ENCODE assay signal across 8 mouse cellular contexts in the genomic region with DNA sequence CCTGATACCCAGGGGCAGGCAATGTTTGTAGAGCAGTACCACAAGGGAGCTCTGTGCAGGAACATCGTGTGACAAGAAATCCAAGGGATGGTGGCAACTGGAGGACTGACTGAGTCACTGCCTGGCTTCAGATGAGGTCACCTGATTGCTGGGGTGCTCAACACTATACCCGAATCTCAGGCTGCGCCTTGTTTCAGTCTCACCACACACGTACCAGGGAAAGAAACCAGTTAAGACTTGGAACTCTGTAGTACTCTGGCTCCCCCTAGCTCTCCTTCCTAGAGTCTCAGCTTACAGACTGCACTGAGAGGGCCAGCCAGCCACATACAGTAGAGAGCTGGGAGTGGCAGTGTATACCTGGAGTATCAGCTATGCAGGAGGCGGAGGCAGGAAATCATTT. TPM values are rescaled to one million over a fixed set of nuclear protein-coding genes. Genes with fewer than 3 reads are reported as not detected.
DNase-seq lines count a peak whose midpoint lies in the region; ATAC-seq and TF ChIP-seq lines count a peak whose summit lies in the region.

No protein-coding gene starts in this region.

- peaks cover 2 to 37% of the 10 kb centered on the region in 2 experiments; a peak in 3 of 4 replicates for H3K36me3 ChIP-seq in MEL (ENCODE audit: control insufficient read depth in 1 of 2, insufficient read depth in 2 of 2, low read length in 2 of 2)
- peaks cover 93% of the 10 kb centered on the region for H3K36me3 ChIP-seq in embryonic facial prominence, embryonic 14.5 days (ENCODE audit: control insufficient read depth, insufficient read depth, low read length)
- H3K36me3 ChIP-seq in limb, embryonic 14.5 days (ENCODE audit: control insufficient read depth, insufficient read depth, low read length): peaks cover 92% of the 10 kb centered on the region

- TF ChIP-seq POLR2A in MEL (IDR thresholded peaks at IDR 0.05; ENCODE audit: control insufficient read depth in 1 of 2, insufficient read depth in 1 of 2, low read depth in 1 of 2, low read length in 2 of 2, poor library complexity in 1 of 2): no peak
- no peak for TF ChIP-seq POLR2A in limb, embryonic 14.5 days (IDR thresholded peaks at IDR 0.05; ENCODE audit: borderline replicate concordance, extremely low read depth, insufficient read depth, insufficient read length)

- H3K79me2 ChIP-seq in MEL (ENCODE audit: control insufficient read depth, insufficient read depth, low read length, poor library complexity): no peaks in the 10 kb centered on the region

- peak; percentile 77 for TF ChIP-seq RAD21 in MEL (IDR thresholded peaks at IDR 0.05; ENCODE audit: low read depth, low read length)

- no peak overlapping the region for H3K27ac ChIP-seq in MEL (ENCODE audit: control insufficient read depth, low read depth, low read length)
- no peak overlapping the region for H3K27ac ChIP-seq in embryonic facial prominence, embryonic 14.5 days (replicated peaks; ENCODE audit: low read depth, low read length)
- H3K27ac ChIP-seq in limb, embryonic 14.5 days (replicated peaks; ENCODE audit: low read depth, low read length): no peak overlapping the region

- no peaks in the 10 kb centered on the region for H3K27me3 ChIP-seq in MEL (ENCODE audit: control insufficient read depth in 1 of 2, insufficient read depth in 2 of 2, low read length in 2 of 2)
- H3K27me3 ChIP-seq in embryonic facial prominence, embryonic 14.5 days (replicated peaks; ENCODE audit: control insufficient read depth, insufficient read depth, low read length): no peaks in the 10 kb centered on the region
- no peaks in the 10 kb centered on the region for H3K27me3 ChIP-seq in limb, embryonic 14.5 days (ENCODE audit: control insufficient read depth, insufficient read depth, low read length)

- no peak overlapping the region for H3K4me3 ChIP-seq in MEL (ENCODE audit: control insufficient read depth in 1 of 2, insufficient read depth in 1 of 2, low read depth in 2 of 2, low read length in 2 of 2)
- H3K4me3 ChIP-seq in embryonic facial prominence, embryonic 14.5 days (ENCODE audit: low read depth, low read length): no peak overlapping the region
- no peak overlapping the region for H3K4me3 ChIP-seq in limb, embryonic 14.5 days (replicated peaks; ENCODE audit: low read length)

- no peak for TF ChIP-seq EP300 in MEL (IDR thresholded peaks at IDR 0.05; ENCODE audit: low read depth in 1 of 2, low read length in 2 of 2)

- no peaks in the 10 kb centered on the region for H3K9me3 ChIP-seq in MEL (replicated peaks; ENCODE audit: insufficient read depth, low read length)
- no peaks in the 10 kb centered on the region for H3K9me3 ChIP-seq in embryonic facial prominence, embryonic 14.5 days (ENCODE audit: control insufficient read depth, low read length)
- no peaks in the 10 kb centered on the region for H3K9me3 ChIP-seq in limb, embryonic 14.5 days (ENCODE audit: control insufficient read depth, low read length)

- H3K4me1 ChIP-seq in MEL (ENCODE audit: control insufficient read depth in 1 of 2, insufficient read depth in 2 of 2, low read length in 2 of 2): no peaks in the 10 kb centered on the region; a peak in 1 of 4 replicates
- no peaks in the 10 kb centered on the region for H3K4me1 ChIP-seq in embryonic facial prominence, embryonic 14.5 days (ENCODE audit: control insufficient read depth, insufficient read depth, low read length)
- no peaks in the 10 kb centered on the region for H3K4me1 ChIP-seq in limb, embryonic 14.5 days (ENCODE audit: control insufficient read depth, insufficient read depth, low read length)

- TF ChIP-seq CTCF in MEL (IDR thresholded peaks at IDR 0.05 in 2 of 3, conservative IDR thresholded peaks at IDR 0.05 in 1 of 3; ENCODE audit: control insufficient read depth in 1 of 3, insufficient read depth in 1 of 3, low read depth in 2 of 3, low read length in 3 of 3, poor library complexity in 1 of 3, severe bottlenecking in 1 of 3): peak; percentile 50 to 81 (median 66)

- no peak for DNase-seq in frontal cortex, postnatal 25 days (ENCODE audit: low spot score in 2 of 2)
- DNase-seq in MEL (ENCODE audit: low read depth, low spot score): peak; percentile 78
- DNase-seq in embryonic facial prominence, embryonic 14.5 days (ENCODE audit: low spot score): peak; percentile 73
- peak; percentile 36 for DNase-seq in kidney, adult 18-20 months
- peak; percentile 72 for DNase-seq in limb, embryonic 14.5 days (ENCODE audit: low spot score)
- peak; percentile 80 for DNase-seq in naive thymus-derived CD4-positive, alpha-beta T cell, adult 2 months (ENCODE audit: low read depth)
- peak; percentile 65 for DNase-seq in thymus, postnatal 0 days (ENCODE audit: low spot score)

- 81% methylated on average over 5 of the region's 5 CpGs for WGBS in embryonic facial prominence, embryonic 14.5 days
- 62% methylated on average over 5 of the region's 5 CpGs for WGBS in limb, embryonic 14.5 days

- H3K9ac ChIP-seq in MEL (ENCODE audit: control insufficient read depth, low read depth, low read length, poor library complexity, severe bottlenecking): no peak overlapping the region
- no peak overlapping the region for H3K9ac ChIP-seq in embryonic facial prominence, embryonic 14.5 days (ENCODE audit: low read depth, low read length)
- H3K9ac ChIP-seq in limb, embryonic 14.5 days (ENCODE audit: low read depth, low read length, severe bottlenecking): no peak overlapping the region

- peak; percentile 96 for ATAC-seq in frontal cortex, adult (ENCODE audit: low TSS enrichment)
- ATAC-seq in embryonic facial prominence, embryonic 14.5 days (ENCODE audit: low read depth): peak; percentile 87
- peak; percentile 63; the same call in 1 of the 2 replicates for ATAC-seq in limb, embryonic 14.5 days (ENCODE audit: low FRiP score, low read depth)

- no peak overlapping the region for H3K4me2 ChIP-seq in embryonic facial prominence, embryonic 14.5 days (ENCODE audit: low read depth, low read length)
- no peak overlapping the region for H3K4me2 ChIP-seq in limb, embryonic 14.5 days (replicated peaks; ENCODE audit: low read depth, low read length, severe bottlenecking)

TF ChIP-seq in MEL, 35 proteins besides CTCF, POLR2A, EP300 and RAD21:
- TF ChIP-seq ETS1 (IDR thresholded peaks at IDR 0.05; ENCODE audit: low read depth, low read length) (no peak), MXI1 (IDR thresholded peaks at IDR 0.05; ENCODE audit: low read depth, low read length) (0 out of 2 replicates have a peak, but pooled peaks have one; percentile 7), ELF1 (IDR thresholded peaks at IDR 0.05; ENCODE audit: low read depth, low read length) (no peak), ZC3H11A (IDR thresholded peaks at IDR 0.05; ENCODE audit: low read depth, low read length) (peak; percentile 75), ZMIZ1 (IDR thresholded peaks at IDR 0.05; ENCODE audit: low read depth, low read length) (no peak), SMC3 (IDR thresholded peaks at IDR 0.05; ENCODE audit: low read depth, low read length) (peak; percentile 72), HCFC1 (IDR thresholded peaks at IDR 0.05; ENCODE audit: low read depth, low read length) (no peak), ZNF384 (IDR thresholded peaks at IDR 0.05; ENCODE audit: low read depth, low read length) (no peak), GABPA (IDR thresholded peaks at IDR 0.05; ENCODE audit: low read depth, low read length) (no peak), NRF1 (IDR thresholded peaks at IDR 0.05; ENCODE audit: insufficient read depth, low read depth, low read length, poor library complexity, severe bottlenecking) (no peak), CHD1 (IDR thresholded peaks at IDR 0.05; ENCODE audit: low read depth, low read length) (no peak), USF2 (IDR thresholded peaks at IDR 0.05; ENCODE audit: borderline replicate concordance in 1 of 2, insufficient read depth in 1 of 2, low read depth in 1 of 2, low read length in 2 of 2) (no peak), KAT2A (conservative IDR thresholded peaks at IDR 0.05; ENCODE audit: low read depth, low read length) (no peak), TAL1 (IDR thresholded peaks at IDR 0.05; ENCODE audit: low read length) (no peak)
TF ChIP-seq in MEL: peak in this region for 3.

RNA-seq across cellular contexts. Expression of a gene that starts 5.9 kb away (rescaled TPM):
- total RNA-seq in MEL (2012; rRNA removed): 106 and 136 TPM in 2 replicates
- 100 to 1,000 TPM in 1 of 2 experiments, not detected in 1; 296 TPM for polyA plus RNA-seq in MEL (2012; ENCODE audit: insufficient read depth in 1 of 2, insufficient read length in 2 of 2, low read depth in 1 of 2, low replicate concordance in 2 of 2, missing spikeins in 1 of 2)
- polyA plus RNA-seq in embryonic facial prominence, embryonic 14.5 days (2014; fragmentation: Nextera tagmentation; extraction: Ambion mirVana): 117 and 124 TPM in 2 replicates
- 244 and 335 TPM in 2 replicates for polyA plus RNA-seq in limb, embryonic 14.5 days (2012; rRNA removed)
- polyA plus RNA-seq in limb, embryonic 14.5 days (2014; fragmentation: Nextera tagmentation; extraction: Ambion mirVana): 117 and 128 TPM in 2 replicates
- 75.2 and 89.4 TPM in 2 replicates for polyA plus RNA-seq in thymus, postnatal 0 days (2015; fragmentation: Nextera tagmentation; extraction: Ambion mirVana)

RNA-seq across cellular contexts. Expression of a gene that starts 17.0 kb away (rescaled TPM):
- total RNA-seq in MEL (2012; rRNA removed): 87.3 and 101 TPM in 2 replicates
- 100 to 1,000 TPM in 1 of 2 experiments, not detected in 1; 132 TPM for polyA plus RNA-seq in MEL (2012; ENCODE audit: insufficient read depth in 1 of 2, insufficient read length in 2 of 2, low read depth in 1 of 2, low replicate concordance in 2 of 2, missing spikeins in 1 of 2)
- polyA plus RNA-seq in embryonic facial prominence, embryonic 14.5 days (2014; fragmentation: Nextera tagmentation; extraction: Ambion mirVana): 22.7 and 24.6 TPM in 2 replicates
- polyA plus RNA-seq in limb, embryonic 14.5 days (2012; rRNA removed): 29.2 and 30.7 TPM in 2 replicates
- polyA plus RNA-seq in limb, embryonic 14.5 days (2014; fragmentation: Nextera tagmentation; extraction: Ambion mirVana): 25.8 and 30.0 TPM in 2 replicates
- polyA plus RNA-seq in thymus, postnatal 0 days (2015; fragmentation: Nextera tagmentation; extraction: Ambion mirVana): 26.4 and 26.9 TPM in 2 replicates

RNA-seq across cellular contexts. Expression of a gene that starts 17.2 kb away (rescaled TPM):
- total RNA-seq in MEL (2012; rRNA removed): 0.42 and 0.81 TPM in 2 replicates
- under 1 TPM in 1 of 2 experiments, not detected in 1; 0.70 TPM for polyA plus RNA-seq in MEL (2012; ENCODE audit: insufficient read depth in 1 of 2, insufficient read length in 2 of 2, low read depth in 1 of 2, low replicate concordance in 2 of 2, missing spikeins in 1 of 2)
- 2.2 and 2.3 TPM in 2 replicates for polyA plus RNA-seq in embryonic facial prominence, embryonic 14.5 days (2014; fragmentation: Nextera tagmentation; extraction: Ambion mirVana)
- polyA plus RNA-seq in limb, embryonic 14.5 days (2012; rRNA removed): 3.3 and 5.0 TPM in 2 replicates
- 3.5 and 4.4 TPM in 2 replicates for polyA plus RNA-seq in limb, embryonic 14.5 days (2014; fragmentation: Nextera tagmentation; extraction: Ambion mirVana)
- polyA plus RNA-seq in thymus, postnatal 0 days (2015; fragmentation: Nextera tagmentation; extraction: Ambion mirVana): 3.5 and 4.2 TPM in 2 replicates

Comparison
In these comparisons a context has a peak if more than half of its experiments do, and no peak if none do; other contexts are left out.
1. DNase-seq: peak in MEL (single experiment), embryonic facial prominence, embryonic 14.5 days (single experiment), kidney, adult 18-20 months (single experiment), limb, embryonic 14.5 days (single experiment), naive thymus-derived CD4-positive, alpha-beta T cell, adult 2 months (single experiment) and thymus, postnatal 0 days (single experiment); none in frontal cortex, postnatal 25 days (0 of 2).
2. Peak in every context shown above with its lines, with median percentiles within 50 percentile points of each other: ATAC-seq.